ENCODE assay signal across 11 mouse cellular contexts in genomic region chr2:92910371-92910770, GRCm38 (mm10). TPM values are rescaled to one million over a fixed set of nuclear protein-coding genes. Genes with fewer than 3 reads are reported as not detected.
DNase-seq lines count a peak whose midpoint lies in the region; ATAC-seq and TF ChIP-seq lines count a peak whose summit lies in the region.
"Had no signal": no experiment of that assay in that cellular context is flagged by ENCODE, and none has a peak within 500 bp of the region (broad histone marks: within the 10 kb centered on the region; RNA-seq: fewer than 3 reads in every experiment).

No protein-coding gene starts in this region.

- H3K9me3 ChIP-seq in liver, postnatal 0 days (ENCODE audit: low read length): peaks cover 3% of the 10 kb centered on the region; the same call in 1 of the 2 replicates
- H3K9me3 ChIP-seq in liver, embryonic 11.5 days (ENCODE audit: control insufficient read depth, low read length): no peaks in the 10 kb centered on the region
- H3K9me3 ChIP-seq: hindbrain, embryonic 15.5 days; lung, embryonic 15.5 days had no signal

- peak; percentile 23 for DNase-seq in gastrocnemius, adult 2 months
- no peak for DNase-seq in gastrocnemius, adult 18-20 months (ENCODE audit: low spot score)
- DNase-seq in liver, postnatal 0 days: no peak
- DNase-seq in liver, embryonic 11.5 days (ENCODE audit: low spot score): no peak
- DNase-seq in adrenal gland, postnatal 10 days: peak; percentile 59
- DNase-seq in lung, postnatal 10 days: peak; percentile 48
- no peak for DNase-seq in thymus, postnatal 25 days

- peaks cover 13% of the 10 kb centered on the region for H3K27me3 ChIP-seq in liver, postnatal 0 days (ENCODE audit: insufficient read depth, low read length)
- peaks cover 29% of the 10 kb centered on the region for H3K27me3 ChIP-seq in liver, embryonic 11.5 days (replicated peaks; ENCODE audit: control insufficient read depth, insufficient read depth, low read length)
- H3K27me3 ChIP-seq: hindbrain, embryonic 15.5 days had no signal

- intact Hi-C loops in gastrocnemius, adult 2 months (cut with DNase I): no loop called here

- H3K4me1 ChIP-seq in liver, postnatal 0 days (ENCODE audit: insufficient read depth): no peaks in the 10 kb centered on the region
- 0 out of 2 replicates have a peak, but pooled peaks cover 3% of the 10 kb centered on the region for H3K4me1 ChIP-seq in liver, embryonic 11.5 days (replicated peaks; ENCODE audit: control insufficient read depth, insufficient read depth, low read length)

- 75% methylated on average over 4 of the region's 4 CpGs for WGBS in liver, postnatal 0 days (ENCODE audit: insufficient replicate concordance)
- 69% methylated on average over 4 of the region's 4 CpGs for WGBS in liver, embryonic 11.5 days

- H3K4me2 ChIP-seq in liver, postnatal 0 days (ENCODE audit: low read depth, low read length): no peak overlapping the region
- no peak overlapping the region for H3K4me2 ChIP-seq in liver, embryonic 11.5 days
- H3K4me2 ChIP-seq: hindbrain, embryonic 15.5 days; lung, embryonic 15.5 days had no signal

- no peak overlapping the region for H3K9ac ChIP-seq in liver, postnatal 0 days (replicated peaks)
- H3K9ac ChIP-seq in liver, embryonic 11.5 days (ENCODE audit: low read depth, low read length): no peak overlapping the region
- H3K9ac ChIP-seq: hindbrain, embryonic 15.5 days; lung, embryonic 15.5 days had no signal

- TF ChIP-seq CTCF in gastrocnemius, adult 2 months (IDR thresholded peaks at IDR 0.05): peak; percentile 16; the same call in 1 of the 2 replicates
- peak; percentile 34 for TF ChIP-seq CTCF in liver, postnatal 0 days (IDR thresholded peaks at IDR 0.05; ENCODE audit: low read depth)

- H3K4me3 ChIP-seq in gastrocnemius, adult 2 months: no peak overlapping the region
- no peak overlapping the region for H3K4me3 ChIP-seq in liver, postnatal 0 days (ENCODE audit: low read depth, low read length)
- no peak overlapping the region for H3K4me3 ChIP-seq in liver, embryonic 11.5 days (ENCODE audit: low read depth, low read length)
- H3K4me3 ChIP-seq: hindbrain, embryonic 15.5 days; lung, embryonic 15.5 days had no signal

- no peak for TF ChIP-seq EP300 in liver, postnatal 0 days (IDR thresholded peaks at IDR 0.05; ENCODE audit: low read depth)

- ATAC-seq in liver, postnatal 0 days: no peak
- ATAC-seq in liver, embryonic 11.5 days (replicated peaks; ENCODE audit: low FRiP score): no peak
- no peak for ATAC-seq in monocyte, adult 5-6 weeks (replicated peaks; ENCODE audit: insufficient number of reproducible peaks, low FRiP score, low TSS enrichment, poor library complexity, severe bottlenecking)
- ATAC-seq: Patski had no signal

- no peaks in the 10 kb centered on the region for H3K36me3 ChIP-seq in liver, postnatal 0 days (replicated peaks; ENCODE audit: insufficient read depth, low read length)
- H3K36me3 ChIP-seq in liver, embryonic 11.5 days (ENCODE audit: control insufficient read depth, insufficient read depth, low read length): no peaks in the 10 kb centered on the region
- H3K36me3 ChIP-seq: hindbrain, embryonic 15.5 days; lung, embryonic 15.5 days had no signal

- no peak overlapping the region for H3K27ac ChIP-seq in gastrocnemius, adult 2 months
- no peak overlapping the region for H3K27ac ChIP-seq in liver, postnatal 0 days (ENCODE audit: low read depth)
- no peak overlapping the region for H3K27ac ChIP-seq in liver, embryonic 11.5 days (ENCODE audit: low read depth, low read length)
- H3K27ac ChIP-seq: hindbrain, embryonic 15.5 days; lung, embryonic 15.5 days had no signal

RNA-seq across cellular contexts. Expression of gene Syt13, which starts 4.5 kb away (rescaled TPM):
- under 1 TPM in 1 of 2 experiments, not detected in 1; 0.06 TPM for total RNA-seq in gastrocnemius, adult 2 months (2021)
- under 1 TPM in 1 of 2 experiments, not detected in 1; 0.21 TPM for total RNA-seq in gastrocnemius, adult 18-20 months (2021)
- 0.06 and 0.19 TPM in 2 replicates for polyA plus RNA-seq in liver, postnatal 0 days (2015; fragmentation: Nextera tagmentation; extraction: Ambion mirVana)
- polyA plus RNA-seq in liver, embryonic 11.5 days (2014; fragmentation: Nextera tagmentation; extraction: Ambion mirVana): 0.71 and 0.78 TPM in 2 replicates
- 1 to 10 TPM in 1 of 2 experiments, under 1 TPM in 1; 0.97 to 1.1 TPM for total RNA-seq in adrenal gland, postnatal 10 days (2021)
- total RNA-seq in monocyte, adult 5-6 weeks (2017): 0.58 TPM in 1 of 3 replicates, not detected in the others

Comparison
In these comparisons a context has a peak if more than half of its experiments do, and no peak if none do; other contexts are left out.
1. DNase-seq: peak in gastrocnemius, adult 2 months (single experiment), adrenal gland, postnatal 10 days (single experiment) and lung, postnatal 10 days (single experiment); none in gastrocnemius, adult 18-20 months (single experiment), liver, postnatal 0 days (single experiment), liver, embryonic 11.5 days (single experiment) and thymus, postnatal 25 days (single experiment).